Mouse (Mus musculus): ENCODE data around the gene Rbl1.

DNA sequence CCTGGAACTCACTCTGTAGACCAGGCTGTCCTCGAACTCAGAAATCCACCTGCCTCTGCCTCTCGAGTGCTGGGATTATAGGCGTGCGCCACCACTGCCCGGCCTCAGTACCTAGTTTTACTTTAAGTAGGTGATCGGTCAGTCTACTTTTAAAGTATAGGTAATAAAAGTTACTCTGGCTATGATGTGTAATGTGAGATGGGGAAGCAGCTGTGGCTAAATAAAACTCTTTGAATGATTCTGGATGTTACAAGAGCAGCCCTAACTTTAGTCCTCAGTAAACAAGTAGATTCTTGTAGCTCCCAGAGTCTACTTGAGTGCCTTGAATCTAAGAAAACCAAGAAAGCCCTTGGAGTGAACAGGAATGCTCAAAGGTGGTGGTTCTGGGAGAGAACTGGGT, 31.4 kb downstream of the Rbl1 start:
- no peak for TF ChIP-seq GATA1 (IDR thresholded peaks at IDR 0.05; ENCODE audit: borderline replicate concordance, low read length)
- TF ChIP-seq FLI1 (IDR thresholded peaks at IDR 0.05; ENCODE audit: low read length) = no peak

All from megakaryocyte, embryonic 14.5 days (primary cell).